Mouse (Mus musculus) MEL (cell line): ENCODE data around the gene Klhl21.

ENCODE experiments used
- BHLHE40 ChIP-seq: IDR thresholded peaks from 2 replicates; pipeline ENCODE4 v1.6.1; 2012; ENCODE audit warnings: low read depth, mild to moderate bottlenecking, inconsistent platforms, low read length, improper control_type of control experiment, borderline replicate concordance
- CTCF ChIP-seq, 3 experiments: IDR thresholded peaks in 2 of 3; conservative IDR thresholded peaks in 1 of 3; 2 replicates each; pipeline ENCODE4 v1.5.1; 2011 to 2012; ENCODE audit warnings: low read length in 3 of 3, low read depth in 2 of 3, mild to moderate bottlenecking in 2 of 3, improper control_type of control experiment in 1 of 3, inconsistent platforms in 1 of 3, mixed read lengths in 1 of 3, moderate library complexity in 1 of 3; ENCODE audit not compliant: control insufficient read depth in 1 of 3, insufficient read depth in 1 of 3, poor library complexity in 1 of 3, severe bottlenecking in 1 of 3
- POLR2A ChIP-seq, 2 experiments: IDR thresholded peaks; 2 replicates each; pipeline ENCODE4 v1.6.1; 2011 to 2012; ENCODE audit warnings: low read length in 2 of 2, mild to moderate bottlenecking in 2 of 2, control low read depth in 1 of 2, improper control_type of control experiment in 1 of 2, low read depth in 1 of 2, moderate library complexity in 1 of 2; ENCODE audit not compliant: control insufficient read depth in 1 of 2, insufficient read depth in 1 of 2, poor library complexity in 1 of 2
- POLR2AphosphoS2 ChIP-seq: IDR thresholded peaks from 2 replicates; pipeline ENCODE4 v1.6.1; 2011; ENCODE audit warnings: low read length, improper control_type of control experiment
- SIN3A ChIP-seq: IDR thresholded peaks from 2 replicates; pipeline ENCODE4 v1.6.1; 2012; ENCODE audit warnings: low read length, improper control_type of control experiment, inconsistent platforms
- TAL1 ChIP-seq: IDR thresholded peaks from 2 replicates; pipeline ENCODE4 v1.6.1; 2012; ENCODE audit warnings: mild to moderate bottlenecking, inconsistent platforms, low read length, moderate library complexity, mixed read lengths
- TCF12 ChIP-seq: IDR thresholded peaks from 2 replicates; pipeline ENCODE4 v1.6.1; 2014; ENCODE audit warnings: low read depth, mild to moderate bottlenecking, inconsistent platforms, low read length, improper control_type of control experiment, moderate library complexity
- ZC3H11A ChIP-seq: IDR thresholded peaks from 2 replicates; pipeline ENCODE4 v1.6.1; 2012; ENCODE audit warnings: low read depth, mild to moderate bottlenecking, inconsistent platforms, low read length, improper control_type of control experiment

DNA sequence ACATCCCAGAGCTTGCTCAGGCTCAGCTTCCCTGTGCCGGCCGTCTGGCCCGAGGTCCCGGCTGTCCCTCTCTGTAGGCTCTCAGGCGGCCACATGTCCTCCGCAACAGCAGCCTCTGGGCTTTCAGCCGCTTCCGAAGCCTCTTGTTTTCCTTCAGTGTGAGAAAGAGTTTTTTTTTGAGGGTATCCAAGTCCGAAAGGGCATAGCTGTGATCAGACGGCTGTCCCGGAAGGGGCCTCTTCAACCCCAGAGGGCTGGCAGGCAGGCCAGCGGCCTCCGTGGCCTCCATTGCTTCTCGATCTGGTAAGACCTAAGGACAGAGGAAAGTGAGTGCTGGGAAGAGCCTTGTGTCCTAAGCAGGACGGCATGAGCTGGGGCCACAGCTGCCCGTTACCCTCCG, 25.6 kb upstream of the Klhl21 start:
- TF ChIP-seq ZC3H11A (no peak), CTCF (IDR thresholded peaks at IDR 0.05 in 2 of 3, conservative IDR thresholded peaks at IDR 0.05 in 1 of 3; ENCODE audit: control insufficient read depth in 1 of 3, insufficient read depth in 1 of 3, low read depth in 2 of 3, low read length in 3 of 3, poor library complexity in 1 of 3, severe bottlenecking in 1 of 3) (no peak), POLR2A (IDR thresholded peaks at IDR 0.05; ENCODE audit: control insufficient read depth in 1 of 2, insufficient read depth in 1 of 2, low read depth in 1 of 2, low read length in 2 of 2, poor library complexity in 1 of 2) (no peak; a peak in 1 of 4 replicates), TCF12 (no peak), BHLHE40 (no peak), POLR2AphosphoS2 (peak; percentile 72; the same call in 1 of the 2 replicates), SIN3A (no peak), TAL1 (no peak)
